Mouse (Mus musculus) MEL (cell line): ENCODE data around the gene Kdm4a. TPM values are rescaled to one million over a fixed set of nuclear protein-coding genes. Genes with fewer than 3 reads are reported as not detected.

Source experiments
- DNase-seq: peaks from one replicate; pipeline ENCODE4 v3.0.0; 2011; ENCODE audit warnings: low read depth, low spot score
- H3K27ac ChIP-seq: 2 replicates; pipeline ENCODE4 v1.5.1; 2012; ENCODE audit warnings: low read depth, mild to moderate bottlenecking, control low read depth, low read length, moderate library complexity; ENCODE audit not compliant: control insufficient read depth
- H3K27me3 ChIP-seq, 2 experiments: fragments of 150-350 bp in 1 of 2; sonication (generic) in 1 of 2; 2 replicates each; pipeline ENCODE4 v1.6.1; 2012; ENCODE audit warnings: low read length in 2 of 2, mild to moderate bottlenecking in 2 of 2, improper control_type of control experiment in 1 of 2, moderate library complexity in 1 of 2; ENCODE audit not compliant: insufficient read depth in 2 of 2, control insufficient read depth in 1 of 2
- H3K36me3 ChIP-seq, 2 experiments: 2 replicates each; pipeline ENCODE4 v1.6.1; 2012 to 2014; ENCODE audit warnings: low read length in 2 of 2, improper control_type of control experiment in 1 of 2, inconsistent platforms in 1 of 2, mild to moderate bottlenecking in 1 of 2; ENCODE audit not compliant: insufficient read depth in 2 of 2, control insufficient read depth in 1 of 2
- H3K4me1 ChIP-seq, 2 experiments: fragments of 150-350 bp in 1 of 2; sonication (generic) in 1 of 2; 2 replicates each; pipeline ENCODE4 v1.6.1; 2012; ENCODE audit warnings: low read length in 2 of 2, improper control_type of control experiment in 1 of 2, mild to moderate bottlenecking in 1 of 2; ENCODE audit not compliant: insufficient read depth in 2 of 2, control insufficient read depth in 1 of 2
- H3K4me3 ChIP-seq, 2 experiments: fragments of 150-350 bp in 1 of 2; sonication (generic) in 1 of 2; 2 replicates each; pipeline ENCODE4 v1.5.1; 2012; ENCODE audit warnings: low read depth in 2 of 2, low read length in 2 of 2, mild to moderate bottlenecking in 2 of 2, moderate library complexity in 2 of 2, control low read depth in 1 of 2, improper control_type of control experiment in 1 of 2; ENCODE audit not compliant: control insufficient read depth in 1 of 2, insufficient read depth in 1 of 2
- H3K79me2 ChIP-seq: 2 replicates; pipeline ENCODE4 v1.6.1; 2012; ENCODE audit warnings: mild to moderate bottlenecking, low read length, moderate library complexity; ENCODE audit not compliant: control insufficient read depth, poor library complexity, insufficient read depth
- H3K9ac ChIP-seq: 2 replicates; pipeline ENCODE4 v1.6.1; 2012; ENCODE audit warnings: low read depth, mild to moderate bottlenecking, control low read depth, low read length, moderate library complexity; ENCODE audit not compliant: control insufficient read depth, poor library complexity, severe bottlenecking
- H3K9me3 ChIP-seq: fragments of 150-350 bp; sonication (generic); replicated peaks from 2 replicates; pipeline ENCODE4 v1.6.1; 2012; ENCODE audit warnings: mild to moderate bottlenecking, low read length, improper control_type of control experiment, moderate library complexity; ENCODE audit not compliant: insufficient read depth
- CTCF ChIP-seq, 3 experiments: IDR thresholded peaks in 2 of 3; conservative IDR thresholded peaks in 1 of 3; 2 replicates each; pipeline ENCODE4 v1.5.1; 2011 to 2012; ENCODE audit warnings: low read length in 3 of 3, low read depth in 2 of 3, mild to moderate bottlenecking in 2 of 3, improper control_type of control experiment in 1 of 3, inconsistent platforms in 1 of 3, mixed read lengths in 1 of 3, moderate library complexity in 1 of 3; ENCODE audit not compliant: control insufficient read depth in 1 of 3, insufficient read depth in 1 of 3, poor library complexity in 1 of 3, severe bottlenecking in 1 of 3
- EP300 ChIP-seq, 2 experiments: IDR thresholded peaks; 2 replicates each; pipeline ENCODE4 v1.6.1; 2011; ENCODE audit warnings: improper control_type of control experiment in 2 of 2, low read length in 2 of 2, low read depth in 1 of 2, mild to moderate bottlenecking in 1 of 2
- ETS1 ChIP-seq: IDR thresholded peaks from 2 replicates; pipeline ENCODE4 v1.6.1; 2012; ENCODE audit warnings: low read depth, mild to moderate bottlenecking, inconsistent platforms, low read length, improper control_type of control experiment, moderate library complexity
- GABPA ChIP-seq: IDR thresholded peaks from 2 replicates; pipeline ENCODE4 v1.6.1; 2012; ENCODE audit warnings: low read depth, mild to moderate bottlenecking, inconsistent platforms, low read length, improper control_type of control experiment, moderate library complexity
- HCFC1 ChIP-seq: IDR thresholded peaks from 2 replicates; pipeline ENCODE4 v1.6.1; 2012; ENCODE audit warnings: low read depth, mild to moderate bottlenecking, inconsistent platforms, low read length, improper control_type of control experiment, moderate library complexity
- JUND ChIP-seq: IDR thresholded peaks from 2 replicates; pipeline ENCODE4 v1.6.1; 2011; ENCODE audit warnings: low read depth, mild to moderate bottlenecking, improper control_type of control experiment, low read length
- KAT2A ChIP-seq: conservative IDR thresholded peaks from 2 replicates; pipeline ENCODE4 v1.6.1; 2012; ENCODE audit warnings: low read depth, low read length, improper control_type of control experiment, inconsistent platforms
- MAX ChIP-seq: IDR thresholded peaks from 2 replicates; pipeline ENCODE4 v1.6.1; 2011; ENCODE audit warnings: low read length, improper control_type of control experiment
- MEF2A ChIP-seq: IDR thresholded peaks from 2 replicates; pipeline ENCODE4 v1.6.1; 2014; ENCODE audit warnings: low read depth, mild to moderate bottlenecking, inconsistent platforms, low read length, improper control_type of control experiment; ENCODE audit not compliant: poor library complexity, insufficient replicate concordance, severe bottlenecking; ENCODE audit errors: extremely low read depth
- MXI1 ChIP-seq: IDR thresholded peaks from 2 replicates; pipeline ENCODE4 v1.6.1; 2011; ENCODE audit warnings: mild to moderate bottlenecking, low read depth, low read length, improper control_type of control experiment
- POLR2AphosphoS5 ChIP-seq: IDR thresholded peaks from 2 replicates; pipeline ENCODE4 v1.6.1; 2012; ENCODE audit warnings: low read depth, borderline replicate concordance, mild to moderate bottlenecking, inconsistent platforms, low read length, moderate library complexity, mixed read lengths
- RCOR1 ChIP-seq: IDR thresholded peaks from 2 replicates; pipeline ENCODE4 v1.6.1; 2012; ENCODE audit warnings: low read depth, mild to moderate bottlenecking, inconsistent platforms, low read length, improper control_type of control experiment
- SIN3A ChIP-seq: IDR thresholded peaks from 2 replicates; pipeline ENCODE4 v1.6.1; 2012; ENCODE audit warnings: low read length, improper control_type of control experiment, inconsistent platforms
- TAL1 ChIP-seq: IDR thresholded peaks from 2 replicates; pipeline ENCODE4 v1.6.1; 2012; ENCODE audit warnings: mild to moderate bottlenecking, inconsistent platforms, low read length, moderate library complexity, mixed read lengths
- ZC3H11A ChIP-seq: IDR thresholded peaks from 2 replicates; pipeline ENCODE4 v1.6.1; 2012; ENCODE audit warnings: low read depth, mild to moderate bottlenecking, inconsistent platforms, low read length, improper control_type of control experiment
- ZKSCAN1 ChIP-seq: IDR thresholded peaks from 2 replicates; pipeline ENCODE4 v1.6.1; 2012; ENCODE audit warnings: low read depth, mild to moderate bottlenecking, inconsistent platforms, low read length, improper control_type of control experiment, moderate library complexity
- ZNF384 ChIP-seq: IDR thresholded peaks from 2 replicates; pipeline ENCODE4 v1.6.1; 2012; ENCODE audit warnings: low read depth, mild to moderate bottlenecking, inconsistent platforms, low read length, improper control_type of control experiment
- polyA plus RNA-seq, 2 experiments: library from polyadenylated mRNA; stranded (reverse) in 1 of 2; unstranded in 1 of 2; fragments of >175 nt in 1 of 2; fragments of >200 nt in 1 of 2; gene quantifications; 2 replicates each; pipeline versions ENCODE4 v1.2.1 to v1.2.4; 2012; ENCODE audit warnings: low replicate concordance in 2 of 2, low read depth in 1 of 2; ENCODE audit not compliant: insufficient read length in 2 of 2, insufficient read depth in 1 of 2, missing spikeins in 1 of 2
- total RNA-seq: library from RNA; depleted of rRNA; stranded (reverse); fragments of 300-350 nt; gene quantifications from 2 replicates; pipeline ENCODE4 v1.2.3, GENCODE M21; 2012

The Kdm4a gene
- total and polyA plus RNA-seq, 3 experiments = 31.4 to 49.6 TPM; not detected in 1

DNA sequence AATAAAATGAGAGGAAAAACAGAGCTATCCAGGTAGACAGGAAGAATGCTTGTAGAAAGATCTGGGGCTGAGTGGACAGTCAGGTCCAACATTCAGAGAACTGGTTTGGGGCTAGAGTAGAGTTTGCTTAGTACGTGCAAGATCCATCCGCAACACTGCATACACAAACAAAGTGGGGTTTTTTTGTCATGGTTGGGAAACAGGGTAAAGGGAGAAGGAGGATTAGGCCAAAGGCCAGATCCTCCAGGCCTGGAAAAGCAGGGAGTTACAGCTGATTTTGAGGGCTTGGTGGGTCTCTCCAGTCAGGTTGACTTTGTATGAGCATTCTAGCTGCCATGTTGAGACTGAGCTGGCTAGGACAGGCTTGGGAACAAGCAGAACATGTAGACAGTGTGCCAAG lies 26.1 kb upstream of the Kdm4a start:
- no peaks in the 10 kb centered on the region for H3K36me3 ChIP-seq
- H3K79me2 ChIP-seq = no peaks in the 10 kb centered on the region
- TF ChIP-seq JUND = no peak
- TF ChIP-seq, all 39 proteins: peak for 0
- H3K27me3 ChIP-seq = peaks cover 4 to 5% of the 10 kb centered on the region in 2 experiments; a peak in 2 of 4 replicates
- H3K4me3 ChIP-seq = no peak overlapping the region
- H3K9ac ChIP-seq = no peak overlapping the region
- H3K9me3 ChIP-seq = no peaks in the 10 kb centered on the region
- no peak overlapping the region for H3K27ac ChIP-seq
- no peak for DNase-seq
- H3K4me1 ChIP-seq = no peaks in the 10 kb centered on the region

DNA sequence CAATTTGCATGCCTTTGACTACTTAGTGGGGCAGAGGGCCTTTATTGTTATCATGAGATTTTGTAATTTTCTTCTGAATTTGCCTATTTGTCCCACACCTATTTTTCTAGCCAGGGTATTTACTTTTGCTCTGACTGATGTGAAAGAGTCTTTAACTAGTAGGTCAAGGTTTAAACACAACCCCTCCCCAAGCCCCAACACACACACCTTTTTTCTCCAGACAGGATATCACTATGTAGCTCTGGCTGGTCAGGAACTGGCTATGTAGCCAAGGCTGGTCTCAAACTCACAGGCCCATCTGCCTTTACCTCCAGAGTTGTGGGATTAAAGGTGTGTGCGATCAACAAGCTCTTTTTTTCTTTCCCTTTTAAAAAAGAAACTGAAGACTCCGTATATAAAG lies 19.2 kb upstream of the Kdm4a start:
- no peak overlapping the region for H3K9ac ChIP-seq
- H3K4me3 ChIP-seq = no peak overlapping the region
- no peaks in the 10 kb centered on the region for H3K9me3 ChIP-seq
- H3K27ac ChIP-seq = no peak overlapping the region
- DNase-seq = no peak
- no peaks in the 10 kb centered on the region for H3K36me3 ChIP-seq
- H3K79me2 ChIP-seq = no peaks in the 10 kb centered on the region
- no peaks in the 10 kb centered on the region for H3K4me1 ChIP-seq
- H3K27me3 ChIP-seq = peaks cover 2 to 5% of the 10 kb centered on the region in 2 experiments; a peak in 2 of 4 replicates
- TF ChIP-seq POLR2AphosphoS5 (no peak), ETS1 (no peak), ZKSCAN1 (no peak), JUND (no peak), MEF2A (no peak), EP300 (IDR thresholded peaks at IDR 0.05; ENCODE audit: low read depth in 1 of 2, low read length in 2 of 2) (no peak), GABPA (no peak), CTCF (IDR thresholded peaks at IDR 0.05 in 2 of 3, conservative IDR thresholded peaks at IDR 0.05 in 1 of 3; ENCODE audit: control insufficient read depth in 1 of 3, insufficient read depth in 1 of 3, low read depth in 2 of 3, low read length in 3 of 3, poor library complexity in 1 of 3, severe bottlenecking in 1 of 3) (no peak), ZNF384 (no peak), TAL1 (no peak), MAX (no peak), RCOR1 (no peak), MXI1 (no peak), SIN3A (no peak), ZC3H11A (no peak), KAT2A (no peak), HCFC1 (no peak)
